ENCODE assay signal across 7 mouse cellular contexts in the genomic region with DNA sequence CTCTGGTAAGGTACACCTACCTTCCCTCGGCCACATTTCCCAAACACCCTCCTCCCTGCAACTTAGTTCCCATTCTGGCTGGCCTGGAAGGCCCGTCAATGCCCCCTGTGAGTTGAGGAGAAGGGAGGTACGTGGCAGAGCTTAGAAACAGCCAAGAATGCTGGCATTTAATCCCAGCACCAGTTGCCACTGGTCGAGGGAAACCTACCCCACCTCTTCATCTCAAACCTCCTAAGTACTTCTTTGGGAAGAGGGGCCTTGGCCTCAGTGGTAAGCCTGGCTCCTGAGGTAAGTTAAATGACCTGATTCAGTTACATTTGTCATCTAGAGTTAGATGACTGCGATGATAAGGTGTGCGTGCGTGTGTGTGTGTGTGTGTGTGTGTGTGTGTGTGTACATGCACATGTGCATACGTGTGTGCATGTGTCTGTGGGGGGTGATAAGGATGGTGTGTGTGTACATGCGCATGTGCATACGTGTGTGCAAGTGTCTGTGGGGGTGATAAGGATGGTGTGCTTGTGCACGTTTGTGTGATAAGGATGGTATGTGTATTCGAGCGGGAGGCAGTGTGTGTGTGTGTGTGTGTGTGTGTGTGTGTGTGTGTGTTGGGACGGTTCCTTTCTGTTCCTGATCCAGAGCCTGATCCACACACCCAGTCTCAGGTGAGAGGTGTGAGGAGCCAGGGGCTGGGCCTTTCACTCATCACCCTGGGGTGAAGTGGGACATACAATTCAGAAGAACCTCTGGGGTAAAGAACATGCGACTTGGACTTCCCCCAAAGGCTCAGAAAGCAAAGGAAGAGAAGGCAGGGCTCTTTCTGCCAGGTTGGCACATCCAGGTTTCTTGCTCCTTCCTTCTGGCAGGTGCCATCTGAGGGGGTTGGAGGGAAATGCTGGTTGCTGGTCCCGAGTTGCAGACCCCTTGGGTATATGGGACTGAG. TPM values are rescaled to one million over a fixed set of nuclear protein-coding genes. Genes with fewer than 3 reads are reported as not detected.
DNase-seq lines count a peak whose midpoint lies in the region; ATAC-seq lines count a peak whose summit lies in the region.

No protein-coding gene starts in this region.

- peak; percentile 18 for ATAC-seq in CD4-positive, CD25-positive, alpha-beta regulatory T cell, adult 4 months
- no peak for ATAC-seq in hindbrain, embryonic 13.5 days (ENCODE audit: low FRiP score)
- no peak for ATAC-seq in megakaryocyte-erythroid progenitor cell, adult 5-6 weeks (replicated peaks; ENCODE audit: low FRiP score, low TSS enrichment, poor library complexity, severe bottlenecking)

- no peaks in the 10 kb centered on the region for H3K27me3 ChIP-seq in hindbrain, embryonic 13.5 days
- peaks cover 6% of the 10 kb centered on the region; the same call in 1 of the 2 replicates for H3K27me3 ChIP-seq in midbrain, embryonic 10.5 days (ENCODE audit: low read depth, poor library complexity, severe bottlenecking)

- 51% methylated on average over 16 of the region's 16 CpGs for WGBS in hindbrain, embryonic 13.5 days
- 62% methylated on average over 16 of the region's 16 CpGs for WGBS in midbrain, embryonic 10.5 days

- peak overlapping the region; percentile 98 for H3K4me2 ChIP-seq in hindbrain, embryonic 13.5 days

- H3K27ac ChIP-seq in hindbrain, embryonic 13.5 days, result peak overlapping the region; percentile 87
- peak overlapping the region; percentile 92 for H3K27ac ChIP-seq in midbrain, embryonic 10.5 days (replicated peaks)

- peak overlapping the region; percentile 66 for H3K4me3 ChIP-seq in hindbrain, embryonic 13.5 days
- peak overlapping the region; percentile 62 for H3K4me3 ChIP-seq in midbrain, embryonic 10.5 days

- no peaks in the 10 kb centered on the region for H3K36me3 ChIP-seq in hindbrain, embryonic 13.5 days
- peaks cover 29% of the 10 kb centered on the region for H3K36me3 ChIP-seq in midbrain, embryonic 10.5 days

- H3K4me1 ChIP-seq in hindbrain, embryonic 13.5 days (replicated peaks), result peaks cover 51% of the 10 kb centered on the region
- peaks cover 69% of the 10 kb centered on the region for H3K4me1 ChIP-seq in midbrain, embryonic 10.5 days

- peak overlapping the region; percentile 89 for H3K9ac ChIP-seq in hindbrain, embryonic 13.5 days

- DNase-seq in MN1 (ENCODE audit: low spot score), result peak; percentile 29
- DNase-seq in midbrain, embryonic 10.5 days (ENCODE audit: low spot score), result no peak
- no peak for DNase-seq in left cerebral cortex, adult 18-20 months (ENCODE audit: low spot score in 2 of 2)
- DNase-seq in right cerebral cortex, postnatal 25 days, result no peak

- no peaks in the 10 kb centered on the region for H3K9me3 ChIP-seq in hindbrain, embryonic 13.5 days
- H3K9me3 ChIP-seq in midbrain, embryonic 10.5 days (replicated peaks), result no peaks in the 10 kb centered on the region

RNA-seq across cellular contexts. Expression of a gene that starts 1.1 kb away (rescaled TPM):
- 10 to 100 TPM; 12.6 to 20.7 TPM for polyA plus RNA-seq in CD4-positive, CD25-positive, alpha-beta regulatory T cell, adult 4 months (2017; shearing (Covaris generic))
- 194 and 196 TPM in 2 replicates for polyA plus RNA-seq in hindbrain, embryonic 13.5 days (2015; fragmentation: Nextera tagmentation; extraction: Ambion mirVana)
- 290 and 322 TPM in 2 replicates for polyA plus RNA-seq in midbrain, embryonic 10.5 days (2016; fragmentation: Nextera tagmentation; extraction: Ambion mirVana)
- total RNA-seq in left cerebral cortex, adult 18-20 months (2021), result 10 to 100 TPM; 64.2 to 73.2 TPM
- 15.9 and 22.9 TPM in 2 replicates for total RNA-seq in megakaryocyte-erythroid progenitor cell, adult 5-6 weeks (2014; fragmentation: Nextera tagmentation)
- 23.5 and 68.2 TPM in 2 replicates for total RNA-seq in megakaryocyte-erythroid progenitor cell, adult 5-6 weeks (2017)

RNA-seq across cellular contexts. Expression of a gene that starts 18.1 kb away (rescaled TPM):
- polyA plus RNA-seq in CD4-positive, CD25-positive, alpha-beta regulatory T cell, adult 4 months (2017; shearing (Covaris generic)), result 10 to 100 TPM; 39.6 to 58.8 TPM
- polyA plus RNA-seq in hindbrain, embryonic 13.5 days (2015; fragmentation: Nextera tagmentation; extraction: Ambion mirVana), result 55.7 and 62.2 TPM in 2 replicates
- polyA plus RNA-seq in midbrain, embryonic 10.5 days (2016; fragmentation: Nextera tagmentation; extraction: Ambion mirVana), result 357 and 364 TPM in 2 replicates
- total RNA-seq in left cerebral cortex, adult 18-20 months (2021), result under 1 TPM; 0.40 to 0.67 TPM
- 363 and 371 TPM in 2 replicates for total RNA-seq in megakaryocyte-erythroid progenitor cell, adult 5-6 weeks (2014; fragmentation: Nextera tagmentation)
- total RNA-seq in megakaryocyte-erythroid progenitor cell, adult 5-6 weeks (2017), result 444 and 492 TPM in 2 replicates

RNA-seq across cellular contexts. Expression of a gene that starts 47.0 kb away (rescaled TPM):
- under 1 TPM in 1 of 2 experiments, not detected in 1; 0.35 TPM for polyA plus RNA-seq in CD4-positive, CD25-positive, alpha-beta regulatory T cell, adult 4 months (2017; shearing (Covaris generic))
- 0.17 and 0.19 TPM in 2 replicates for polyA plus RNA-seq in hindbrain, embryonic 13.5 days (2015; fragmentation: Nextera tagmentation; extraction: Ambion mirVana)
- polyA plus RNA-seq in midbrain, embryonic 10.5 days (2016; fragmentation: Nextera tagmentation; extraction: Ambion mirVana), result 0.55 and 0.84 TPM in 2 replicates
- under 1 TPM; 0.14 to 0.16 TPM for total RNA-seq in left cerebral cortex, adult 18-20 months (2021)
- total RNA-seq in megakaryocyte-erythroid progenitor cell, adult 5-6 weeks (2014; fragmentation: Nextera tagmentation), result not detected in 2 replicates
- total RNA-seq in megakaryocyte-erythroid progenitor cell, adult 5-6 weeks (2017), result not detected in 2 replicates

RNA-seq across cellular contexts. Expression of a gene that starts 59.3 kb away (rescaled TPM):
- polyA plus RNA-seq in CD4-positive, CD25-positive, alpha-beta regulatory T cell, adult 4 months (2017; shearing (Covaris generic)), result not detected
- 1.5 and 1.6 TPM in 2 replicates for polyA plus RNA-seq in hindbrain, embryonic 13.5 days (2015; fragmentation: Nextera tagmentation; extraction: Ambion mirVana)
- polyA plus RNA-seq in midbrain, embryonic 10.5 days (2016; fragmentation: Nextera tagmentation; extraction: Ambion mirVana), result 0.16 TPM in 1 of 2 replicates, not detected in the other
- 1 to 10 TPM; 1.8 to 2.0 TPM for total RNA-seq in left cerebral cortex, adult 18-20 months (2021)
- total RNA-seq in megakaryocyte-erythroid progenitor cell, adult 5-6 weeks (2014; fragmentation: Nextera tagmentation), result not detected in 2 replicates
- total RNA-seq in megakaryocyte-erythroid progenitor cell, adult 5-6 weeks (2017), result not detected in 2 replicates
